Mouse (Mus musculus): ENCODE measurements around the gene Hsd17b14. TPM values are rescaled to one million over a fixed set of nuclear protein-coding genes. Genes with fewer than 3 reads are reported as not detected.

The Hsd17b14 gene
- polyA plus RNA-seq, 1 experiment from 2014 or later = not detected

DNA sequence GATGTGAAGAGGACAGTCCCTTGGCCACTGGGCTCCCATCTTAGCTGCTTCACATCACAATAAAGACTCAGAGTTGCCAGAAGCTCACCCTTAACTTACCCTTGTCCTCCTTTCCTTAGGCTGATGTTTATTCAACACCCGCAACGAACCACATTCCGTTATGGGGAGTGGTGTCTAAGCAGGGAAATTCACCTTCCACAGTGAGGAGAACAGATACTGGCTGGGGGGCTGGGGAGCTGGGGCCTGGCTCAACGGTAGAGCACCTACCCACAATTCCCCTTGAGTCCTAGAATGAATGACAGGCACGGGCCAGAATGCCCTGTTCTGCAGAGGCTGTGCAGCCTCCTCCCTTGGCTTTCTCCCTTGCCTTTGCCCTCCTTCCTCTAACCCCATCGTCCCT is 4.2 kb downstream of the Hsd17b14 start:
- H3K9me3 ChIP-seq (ENCODE audit: control insufficient read depth, low read length) = no peaks in the 10 kb centered on the region
- 69% methylated on average over 6 of the region's 6 CpGs for WGBS
- DNase-seq = no peak

DNA sequence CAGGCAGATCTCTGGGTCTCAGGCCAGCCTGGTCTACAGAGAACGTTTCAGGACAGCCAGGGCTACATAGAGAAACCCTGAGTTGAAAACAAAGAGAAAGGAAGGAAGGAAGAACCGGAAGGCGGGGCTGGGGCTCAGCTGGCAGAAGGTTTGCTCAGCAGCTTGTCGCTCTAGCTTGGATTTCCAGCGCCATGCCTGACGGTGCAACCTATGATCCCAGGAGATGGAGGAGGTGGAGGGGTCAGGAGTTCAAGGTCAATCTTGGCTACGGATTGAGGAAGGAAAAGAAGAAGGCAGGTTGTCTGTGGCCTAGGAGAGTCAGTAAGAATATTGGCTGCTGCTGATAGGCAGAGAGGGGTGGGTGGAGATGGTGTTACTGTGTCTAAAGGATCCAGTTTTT is 5.5 kb downstream of the Hsd17b14 start:
- no peaks in the 10 kb centered on the region for H3K4me1 ChIP-seq (ENCODE audit: control insufficient read depth, insufficient read depth, low read length)
- no peak overlapping the region for H3K4me2 ChIP-seq (ENCODE audit: low read length)
- 82% methylated on average over 7 of the region's 7 CpGs for WGBS
- H3K36me3 ChIP-seq (ENCODE audit: control insufficient read depth, insufficient read depth, low read length) = no peaks in the 10 kb centered on the region
- ATAC-seq (ENCODE audit: low FRiP score, low TSS enrichment) = no peak
- no peak overlapping the region for H3K27ac ChIP-seq (replicated peaks; ENCODE audit: low read depth, low read length)
- H3K4me3 ChIP-seq (replicated peaks; ENCODE audit: low read depth, low read length) = no peak overlapping the region
- no peak overlapping the region for H3K9ac ChIP-seq (replicated peaks; ENCODE audit: low read length)
- no peak for DNase-seq
- no peaks in the 10 kb centered on the region; the same call in 1 of the 2 replicates for H3K27me3 ChIP-seq (ENCODE audit: control insufficient read depth, insufficient read depth, low read length)
- H3K9me3 ChIP-seq (ENCODE audit: control insufficient read depth, low read length) = no peaks in the 10 kb centered on the region

More for the DNA sequence above, 4.2 kb downstream of the Hsd17b14 start:
- Histone ChIP-seq H3K9ac (replicated peaks; ENCODE audit: low read length) (no peak overlapping the region), H3K4me1 (ENCODE audit: control insufficient read depth, insufficient read depth, low read length) (no peaks in the 10 kb centered on the region), H3K27ac (replicated peaks; ENCODE audit: low read depth, low read length) (no peak overlapping the region), H3K27me3 (ENCODE audit: control insufficient read depth, insufficient read depth, low read length) (no peaks in the 10 kb centered on the region; the same call in 1 of the 2 replicates), H3K36me3 (ENCODE audit: control insufficient read depth, insufficient read depth, low read length) (no peaks in the 10 kb centered on the region), H3K4me2 (ENCODE audit: low read length) (no peak overlapping the region), H3K4me3 (replicated peaks; ENCODE audit: low read depth, low read length) (no peak overlapping the region)
- ATAC-seq (ENCODE audit: low FRiP score, low TSS enrichment) = no peak

DNA sequence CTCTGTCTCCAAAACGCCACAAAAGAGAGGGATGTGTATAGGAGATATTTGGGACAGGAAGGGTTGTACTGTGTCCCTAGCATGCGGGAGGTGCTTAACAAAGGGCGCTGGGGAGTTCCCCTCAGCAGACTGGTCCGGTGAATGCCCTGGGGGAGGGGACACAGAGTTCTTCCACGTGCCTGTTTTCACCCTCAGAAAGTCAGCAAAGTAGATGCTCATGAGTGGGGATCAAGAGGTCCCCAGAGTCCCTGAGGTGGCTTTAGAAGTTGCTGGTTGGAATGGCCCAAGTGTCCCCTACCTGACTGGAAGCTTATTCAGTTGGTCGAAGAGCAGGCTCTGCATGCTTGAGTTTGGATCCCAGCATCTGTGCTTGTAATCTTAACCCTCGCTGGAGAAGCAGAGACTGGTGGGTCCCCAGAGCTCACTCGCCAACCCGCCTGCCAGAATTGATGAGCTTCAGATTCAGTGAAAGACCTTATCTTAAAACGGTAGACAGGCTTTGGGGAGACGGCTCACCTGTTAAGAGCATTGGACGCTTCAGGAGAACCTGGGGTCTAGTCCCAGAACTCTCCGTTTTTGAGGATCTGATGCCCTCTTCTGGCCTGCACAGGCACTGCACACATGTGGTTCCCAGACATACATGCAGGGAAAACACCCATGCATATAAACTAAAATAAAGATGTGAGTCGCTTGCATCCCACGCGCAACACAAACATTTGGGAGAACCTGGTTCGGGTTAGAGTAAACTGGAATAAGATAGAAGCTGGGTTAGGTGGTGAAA is 6.3 kb downstream of the Hsd17b14 start:
- no peak for ATAC-seq (ENCODE audit: low FRiP score, low TSS enrichment)
- Histone ChIP-seq H3K36me3 (ENCODE audit: control insufficient read depth, insufficient read depth, low read length) (no peaks in the 10 kb centered on the region), H3K9ac (replicated peaks; ENCODE audit: low read length) (no peak overlapping the region), H3K27me3 (ENCODE audit: control insufficient read depth, insufficient read depth, low read length) (no peaks in the 10 kb centered on the region; the same call in 1 of the 2 replicates), H3K9me3 (ENCODE audit: control insufficient read depth, low read length) (no peaks in the 10 kb centered on the region), H3K27ac (replicated peaks; ENCODE audit: low read depth, low read length) (no peak overlapping the region), H3K4me3 (replicated peaks; ENCODE audit: low read depth, low read length) (no peak overlapping the region), H3K4me2 (ENCODE audit: low read length) (no peak overlapping the region), H3K4me1 (ENCODE audit: control insufficient read depth, insufficient read depth, low read length) (no peaks in the 10 kb centered on the region)
- DNase-seq = peak; percentile 88
- WGBS = 27% methylated on average over 17 of the region's 17 CpGs

DNA sequence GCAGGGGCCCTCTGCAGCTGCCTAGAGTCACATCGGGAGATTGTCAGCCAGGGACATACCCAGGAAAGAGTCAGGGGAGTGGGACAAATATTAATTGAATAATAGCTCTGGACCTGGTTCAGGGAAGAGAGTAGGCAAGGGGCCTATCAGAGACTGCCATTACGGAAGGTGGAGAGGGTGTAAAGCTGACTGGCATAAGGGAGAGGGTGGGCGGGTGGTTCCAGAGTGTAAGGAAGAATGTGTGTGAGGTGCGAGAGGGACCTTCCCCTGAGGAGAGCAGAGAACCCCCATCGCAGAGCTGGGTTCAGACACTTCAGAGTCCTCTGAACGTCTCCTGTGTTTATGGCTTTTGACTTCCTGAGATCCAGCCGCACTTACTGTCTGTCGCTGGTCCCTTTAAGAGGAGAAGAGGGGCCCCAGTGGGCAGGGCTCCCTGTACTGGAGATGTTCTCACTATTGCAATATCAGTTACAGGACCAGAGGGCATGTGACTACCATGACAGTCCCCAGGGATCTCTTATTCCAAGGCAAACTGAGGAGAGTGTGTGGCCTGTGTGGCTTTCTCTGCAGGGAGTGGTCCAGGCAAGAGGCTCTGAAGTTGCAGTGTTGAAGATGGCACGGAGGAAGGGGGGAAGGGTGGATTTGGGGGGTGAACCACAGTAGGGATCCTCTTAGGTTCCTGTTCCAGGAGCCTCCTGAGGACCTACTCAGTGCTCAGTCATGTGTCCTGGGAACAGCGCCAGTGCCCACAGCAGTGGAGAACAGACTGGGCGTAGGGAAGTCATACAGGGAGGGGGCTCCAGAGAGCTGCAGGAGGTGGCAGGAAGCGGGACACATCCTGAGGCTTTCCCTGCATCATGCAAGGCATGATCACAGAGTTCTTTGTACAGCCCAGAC is 7.2 kb downstream of the Hsd17b14 start:
- H3K4me2 ChIP-seq (ENCODE audit: low read length) = no peak overlapping the region
- no peaks in the 10 kb centered on the region; the same call in 1 of the 2 replicates for H3K27me3 ChIP-seq (ENCODE audit: control insufficient read depth, insufficient read depth, low read length)
- H3K9me3 ChIP-seq (ENCODE audit: control insufficient read depth, low read length) = no peaks in the 10 kb centered on the region
- DNase-seq (no peak), ATAC-seq (ENCODE audit: low FRiP score, low TSS enrichment) (no peak)
- H3K4me3 ChIP-seq (replicated peaks; ENCODE audit: low read depth, low read length) = no peak overlapping the region
- H3K36me3 ChIP-seq (ENCODE audit: control insufficient read depth, insufficient read depth, low read length) = no peaks in the 10 kb centered on the region
- no peak overlapping the region for H3K27ac ChIP-seq (replicated peaks; ENCODE audit: low read depth, low read length)
- WGBS = 62% methylated on average over 12 of the region's 12 CpGs
- no peaks in the 10 kb centered on the region for H3K4me1 ChIP-seq (ENCODE audit: control insufficient read depth, insufficient read depth, low read length)
- no peak overlapping the region for H3K9ac ChIP-seq (replicated peaks; ENCODE audit: low read length)

DNA sequence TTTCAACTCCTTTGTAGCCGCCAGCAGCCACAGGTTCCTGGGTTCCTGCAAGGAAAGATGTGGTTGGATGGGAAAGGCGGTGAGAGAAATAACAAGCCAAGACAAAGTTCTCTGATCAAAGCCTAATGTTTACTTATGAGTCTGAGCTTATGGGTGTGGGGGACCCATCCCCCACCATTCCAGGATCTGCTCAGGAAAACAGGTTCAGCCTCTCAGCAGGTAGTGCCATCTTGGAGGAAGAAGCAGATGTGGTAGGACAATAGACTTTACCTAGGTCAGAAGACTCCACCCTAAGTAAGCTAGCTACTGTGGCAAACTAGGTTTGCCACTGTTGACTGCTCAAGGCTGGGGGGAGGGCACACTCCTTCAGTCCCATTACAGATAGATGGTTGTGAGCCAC is 10.1 kb downstream of the Hsd17b14 start:
- no peak overlapping the region for H3K27ac ChIP-seq (replicated peaks; ENCODE audit: low read depth, low read length)
- no peaks in the 10 kb centered on the region; the same call in 1 of the 2 replicates for H3K27me3 ChIP-seq (ENCODE audit: control insufficient read depth, insufficient read depth, low read length)
- no peak overlapping the region for H3K9ac ChIP-seq (replicated peaks; ENCODE audit: low read length)
- H3K4me2 ChIP-seq (ENCODE audit: low read length) = no peak overlapping the region
- ATAC-seq (ENCODE audit: low FRiP score, low TSS enrichment) (no peak), DNase-seq (no peak)
- 86% methylated on average over 2 of the region's 2 CpGs for WGBS
- no peak overlapping the region for H3K4me3 ChIP-seq (replicated peaks; ENCODE audit: low read depth, low read length)
- 0 out of 2 replicates have a peak, but pooled peaks cover 5% of the 10 kb centered on the region for H3K4me1 ChIP-seq (ENCODE audit: control insufficient read depth, insufficient read depth, low read length)
- H3K9me3 ChIP-seq (ENCODE audit: control insufficient read depth, low read length) = no peaks in the 10 kb centered on the region
- H3K36me3 ChIP-seq (ENCODE audit: control insufficient read depth, insufficient read depth, low read length) = no peaks in the 10 kb centered on the region

DNA sequence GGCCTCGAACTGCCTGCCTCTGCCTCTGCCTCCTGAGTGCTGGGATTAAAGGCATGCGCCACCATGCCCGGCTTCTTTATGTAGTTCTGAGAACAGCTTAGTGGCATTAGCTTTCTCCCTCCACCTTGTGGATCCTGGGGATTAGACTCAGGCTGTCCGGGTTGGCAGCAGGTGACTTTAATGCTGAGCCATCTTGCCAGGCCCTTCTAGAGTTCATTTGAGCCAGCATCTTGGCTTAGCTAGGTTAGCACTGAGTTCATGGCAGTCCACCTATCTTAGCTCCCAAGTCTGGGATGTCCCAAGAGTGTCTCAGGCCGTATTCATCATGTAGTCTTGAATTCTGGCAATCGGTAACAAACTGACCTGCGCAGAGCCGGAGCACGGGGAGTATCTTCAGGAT is 10.8 kb downstream of the Hsd17b14 start:
- DNase-seq (no peak), ATAC-seq (ENCODE audit: low FRiP score, low TSS enrichment) (no peak)
- Histone ChIP-seq H3K27me3 (ENCODE audit: control insufficient read depth, insufficient read depth, low read length) (no peaks in the 10 kb centered on the region; the same call in 1 of the 2 replicates), H3K36me3 (ENCODE audit: control insufficient read depth, insufficient read depth, low read length) (no peaks in the 10 kb centered on the region), H3K4me1 (ENCODE audit: control insufficient read depth, insufficient read depth, low read length) (0 out of 2 replicates have a peak, but pooled peaks cover 5% of the 10 kb centered on the region), H3K27ac (replicated peaks; ENCODE audit: low read depth, low read length) (no peak overlapping the region), H3K4me3 (replicated peaks; ENCODE audit: low read depth, low read length) (no peak overlapping the region), H3K9ac (replicated peaks; ENCODE audit: low read length) (no peak overlapping the region), H3K4me2 (ENCODE audit: low read length) (no peak overlapping the region), H3K9me3 (ENCODE audit: control insufficient read depth, low read length) (no peaks in the 10 kb centered on the region)
- whole genome bisulfite sequencing = 90% methylated on average over 9 of the region's 9 CpGs

DNA sequence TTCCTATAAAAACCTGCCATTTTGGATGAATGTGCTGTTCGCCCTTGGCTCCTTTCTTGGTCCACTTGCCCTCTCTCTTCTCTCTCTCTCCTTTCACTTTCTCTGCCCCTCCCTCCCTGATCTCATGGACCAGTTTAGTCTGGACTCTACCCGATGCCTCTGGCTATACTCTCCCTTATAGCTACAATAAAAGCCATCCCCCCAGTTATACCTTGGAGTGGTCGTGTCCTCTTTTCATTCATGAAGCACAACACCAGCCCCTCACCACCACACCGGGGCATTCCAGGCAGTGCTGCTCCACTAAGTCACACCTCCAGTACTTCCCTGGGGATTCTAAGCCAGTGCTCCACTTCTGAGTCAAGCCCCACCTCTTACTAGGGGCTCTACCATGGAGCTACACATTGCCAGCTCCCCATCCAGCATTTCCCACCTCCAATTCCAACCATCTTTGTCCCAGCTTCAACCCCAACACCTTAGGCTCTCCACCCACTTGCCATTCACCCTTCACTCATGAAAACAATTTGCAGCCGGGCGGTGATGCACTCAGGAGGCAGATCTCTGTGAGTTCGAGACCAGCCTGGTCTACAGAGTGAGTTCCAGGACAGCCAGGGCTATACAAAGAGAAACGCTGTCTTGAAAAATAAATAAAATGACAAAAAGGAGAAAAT is 12.6 kb downstream of the Hsd17b14 start:
- no peaks in the 10 kb centered on the region for H3K36me3 ChIP-seq (ENCODE audit: control insufficient read depth, insufficient read depth, low read length)
- 70% methylated on average over 8 of the region's 8 CpGs for WGBS
- DNase-seq = no peak
- no peak for ATAC-seq (ENCODE audit: low FRiP score, low TSS enrichment)
- H3K4me2 ChIP-seq (ENCODE audit: low read length) = peak overlapping the region; percentile 74
- no peak overlapping the region for H3K9ac ChIP-seq (replicated peaks; ENCODE audit: low read length)
- H3K4me1 ChIP-seq (ENCODE audit: control insufficient read depth, insufficient read depth, low read length) = peaks cover 17% of the 10 kb centered on the region
- H3K9me3 ChIP-seq (ENCODE audit: control insufficient read depth, low read length) = no peaks in the 10 kb centered on the region
- no peak overlapping the region for H3K27ac ChIP-seq (replicated peaks; ENCODE audit: low read depth, low read length)
- H3K27me3 ChIP-seq (ENCODE audit: control insufficient read depth, insufficient read depth, low read length) = no peaks in the 10 kb centered on the region
- H3K4me3 ChIP-seq (replicated peaks; ENCODE audit: low read depth, low read length) = no peak overlapping the region

DNA sequence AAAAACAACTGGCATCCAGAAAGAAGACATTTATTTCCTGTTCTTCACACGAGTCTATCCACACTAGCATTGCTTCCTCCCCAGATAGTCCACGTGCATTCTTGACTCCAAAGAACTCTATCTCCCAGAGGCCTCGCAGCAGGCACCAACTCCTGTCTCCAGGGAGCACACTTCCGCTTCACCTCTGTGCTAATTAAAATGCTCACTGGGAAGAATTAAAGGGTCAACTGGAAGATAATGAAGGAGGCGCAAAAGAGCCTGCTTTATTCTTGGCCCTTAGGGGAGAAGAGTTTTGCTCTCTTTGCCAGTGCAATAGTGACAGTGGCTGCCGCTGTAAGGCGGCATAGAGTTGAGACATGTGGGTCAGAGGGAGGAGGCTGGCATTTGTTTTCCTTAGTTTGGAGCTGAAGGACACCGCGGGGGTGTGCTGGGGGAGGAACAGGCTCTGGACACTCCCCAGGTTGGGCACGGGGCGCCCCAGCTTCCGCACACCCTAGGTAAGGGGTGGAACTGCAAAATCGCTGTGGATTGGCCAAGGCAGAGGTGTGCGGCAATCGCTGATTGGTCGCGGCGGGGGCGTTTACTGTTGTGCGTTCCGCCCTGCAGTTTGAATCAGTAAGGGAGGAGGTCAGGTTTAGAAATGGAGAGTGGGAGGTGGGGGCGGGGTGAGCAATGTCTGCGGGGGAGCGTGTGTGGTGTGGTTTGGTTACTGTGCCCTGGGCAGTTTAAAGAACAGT is 13.3 kb downstream of the Hsd17b14 start:
- Histone ChIP-seq H3K4me3 (replicated peaks; ENCODE audit: low read depth, low read length) (peak overlapping the region; percentile 43), H3K27ac (replicated peaks; ENCODE audit: low read depth, low read length) (peak overlapping the region; percentile 64), H3K4me1 (ENCODE audit: control insufficient read depth, insufficient read depth, low read length) (peaks cover 17% of the 10 kb centered on the region), H3K27me3 (ENCODE audit: control insufficient read depth, insufficient read depth, low read length) (no peaks in the 10 kb centered on the region), H3K4me2 (ENCODE audit: low read length) (peak overlapping the region; percentile 74), H3K36me3 (ENCODE audit: control insufficient read depth, insufficient read depth, low read length) (no peaks in the 10 kb centered on the region), H3K9ac (replicated peaks; ENCODE audit: low read length) (peak overlapping the region; percentile 42), H3K9me3 (ENCODE audit: control insufficient read depth, low read length) (no peaks in the 10 kb centered on the region)
- under 1% methylated on average over 24 of the region's 24 CpGs for WGBS
- ATAC-seq (ENCODE audit: low FRiP score, low TSS enrichment) (peak; percentile 91), DNase-seq (peak; percentile 91)

Data from midbrain, embryonic 14.5 days (tissue).